Mouse (Mus musculus) midbrain, postnatal 0 days (tissue): ENCODE data around the gene Cox15. TPM values are rescaled to one million over a fixed set of nuclear protein-coding genes. Genes with fewer than 3 reads are reported as not detected.

Experiments
- ATAC-seq: fragments of 200-750 bp; cut with Nextera tagmentation; 2 replicates; pipeline ENCODE4 v1.8.0; 2017; ENCODE audit warnings: moderate number of reproducible peaks, mild to moderate bottlenecking, moderate TSS enrichment, moderate library complexity; ENCODE audit not compliant: low FRiP score
- DNase-seq: peaks from one replicate; pipeline ENCODE4 v3.0.0-alpha.2; 2015; ENCODE audit warnings: low spot score
- H3K27ac ChIP-seq: fragments of 300-500 bp; sonication (generic); 2 replicates; pipeline ENCODE4 v1.5.1; 2014; ENCODE audit warnings: low read depth, mild to moderate bottlenecking, low read length, mixed read lengths
- H3K27me3 ChIP-seq: fragments of 300-500 bp; sonication (generic); 2 replicates; pipeline ENCODE4 v1.6.1; 2014; ENCODE audit warnings: low read length, control low read depth, mixed read lengths; ENCODE audit not compliant: insufficient read depth
- H3K36me3 ChIP-seq: fragments of 300-500 bp; sonication (generic); 2 replicates; pipeline ENCODE4 v1.6.1; 2014; ENCODE audit warnings: low read length, control low read depth, mixed read lengths; ENCODE audit not compliant: insufficient read depth
- H3K4me1 ChIP-seq: fragments of 300-500 bp; sonication (generic); 2 replicates; pipeline ENCODE4 v1.6.1; 2014; ENCODE audit warnings: mild to moderate bottlenecking, control low read depth, antibody characterized with exemption, low read length, mixed read lengths; ENCODE audit not compliant: insufficient read depth
- H3K4me2 ChIP-seq: fragments of 300-500 bp; sonication (generic); 2 replicates; pipeline ENCODE4 v1.6.1; 2014; ENCODE audit warnings: low read depth, mild to moderate bottlenecking, low read length, mixed read lengths; ENCODE audit not compliant: poor library complexity, severe bottlenecking
- H3K4me3 ChIP-seq: fragments of 300-500 bp; sonication (generic); 2 replicates; pipeline ENCODE4 v1.5.1; 2014; ENCODE audit warnings: low read depth, mild to moderate bottlenecking, low read length, moderate library complexity
- H3K9ac ChIP-seq: fragments of 300-500 bp; sonication (generic); replicated peaks from 2 replicates; pipeline ENCODE4 v1.6.1; 2014; ENCODE audit warnings: mild to moderate bottlenecking, low read length, moderate library complexity, mixed read lengths; ENCODE audit not compliant: poor library complexity, severe bottlenecking
- H3K9me3 ChIP-seq: fragments of 300-500 bp; sonication (generic); 2 replicates; pipeline ENCODE4 v1.6.1; 2016; ENCODE audit warnings: low read length, control low read depth
- CTCF ChIP-seq: IDR thresholded peaks from 2 replicates; pipeline ENCODE4 v1.5.1; 2016; ENCODE audit warnings: antibody characterized with exemption, mild to moderate bottlenecking
- WGBS: fragments of 180-500 bp; shearing (Covaris S2); extraction: QIAGEN DNeasy Blood & Tissue Kit; methylation state at CpG from one replicate; pipeline ENCODE4 v1.1.7; 2014; 5-methylcytosine and 5-hydroxymethylcytosine counted together
- polyA plus RNA-seq: library from polyadenylated mRNA; unstranded; fragments of >200 nt; fragmentation: Nextera tagmentation; extraction: Ambion mirVana; gene quantifications from 2 replicates; pipeline ENCODE4 v1.2.1, GENCODE M21; 2015
- total RNA-seq: library from RNA; depleted of rRNA; stranded (reverse); fragments of >200 nt; gene quantifications from 2 replicates; pipeline ENCODE4 v1.2.3, GENCODE M21; 2014; rRNA removed

Gene Cox15
- total and polyA plus RNA-seq, 2 experiments from 2014 or later: 9.4 to 32.7 TPM

DNA sequence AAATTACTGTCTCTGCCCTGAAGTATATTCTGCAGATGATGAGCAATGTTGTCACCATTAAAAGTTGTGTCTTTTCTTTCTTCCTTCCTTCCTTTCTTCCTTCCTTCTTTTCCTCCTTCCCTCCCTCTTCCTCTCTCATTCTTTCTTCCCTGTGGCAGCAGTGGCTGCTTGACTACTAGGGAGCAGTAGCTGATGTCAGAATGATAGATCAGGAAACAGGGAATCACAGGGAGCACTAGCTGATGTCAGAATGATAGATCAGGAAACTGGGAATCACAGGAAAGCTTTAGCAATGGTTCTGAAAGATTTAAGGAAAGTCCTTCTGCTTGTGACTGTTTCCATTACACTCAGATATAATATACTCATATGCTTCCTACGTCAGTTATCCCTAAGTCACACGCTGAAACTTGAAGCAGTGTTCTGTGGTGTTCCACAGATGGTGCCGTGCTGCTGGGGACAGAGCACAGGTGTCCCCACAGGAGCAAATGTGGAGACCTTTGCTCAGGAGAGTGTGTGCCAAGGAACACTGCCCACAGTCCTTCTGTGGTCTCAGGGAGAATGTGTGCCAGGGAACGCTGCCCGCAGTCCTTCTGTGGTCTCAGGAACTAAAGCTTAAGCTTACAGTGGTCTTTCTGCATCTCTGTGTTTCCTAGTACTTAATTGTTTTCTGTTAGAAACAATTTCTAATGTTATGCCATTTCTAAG is 55.0 kb downstream of the Cox15 start:
- TF ChIP-seq CTCF: no peak
- Histone ChIP-seq H3K4me2 (no peak overlapping the region), H3K36me3 (peaks cover 16% of the 10 kb centered on the region; the same call in 1 of the 2 replicates), H3K4me3 (no peak overlapping the region), H3K9ac (no peak overlapping the region), H3K9me3 (no peaks in the 10 kb centered on the region), H3K27me3 (no peaks in the 10 kb centered on the region), H3K4me1 (no peaks in the 10 kb centered on the region), H3K27ac (no peak overlapping the region)
- DNase-seq (no peak), ATAC-seq (no peak)
- 90% methylated on average over 5 of the region's 5 CpGs for WGBS

DNA sequence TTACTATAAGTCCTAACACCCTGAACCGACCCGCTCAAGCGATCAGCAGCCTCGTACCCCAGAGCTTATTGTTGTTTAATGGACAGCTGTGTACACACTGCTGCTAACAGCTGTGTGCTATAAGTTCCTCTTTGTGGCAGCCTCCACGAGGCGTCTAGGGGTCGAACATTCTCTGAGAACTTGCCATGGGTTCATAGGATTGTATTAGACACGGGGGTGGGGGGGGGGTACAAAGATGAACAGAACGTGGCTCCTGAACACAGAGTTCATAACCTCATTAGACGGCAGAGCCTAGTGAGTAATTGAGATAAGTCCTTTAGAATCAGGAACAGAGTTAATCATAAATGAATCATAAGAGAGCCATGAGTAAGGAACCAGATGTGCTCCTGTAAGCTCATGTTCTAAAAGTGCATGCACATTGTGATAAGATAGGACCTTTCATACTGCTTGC is 57.3 kb downstream of the Cox15 start:
- Histone ChIP-seq H3K27ac (no peak overlapping the region), H3K4me1 (no peaks in the 10 kb centered on the region; the same call in 1 of the 2 replicates), H3K9ac (no peak overlapping the region), H3K9me3 (no peaks in the 10 kb centered on the region), H3K4me2 (no peak overlapping the region), H3K27me3 (no peaks in the 10 kb centered on the region), H3K36me3 (peaks cover 12% of the 10 kb centered on the region; the same call in 1 of the 2 replicates), H3K4me3 (no peak overlapping the region)
- TF ChIP-seq CTCF: no peak
- WGBS: 53% methylated on average over 10 of the region's 10 CpGs
- no peak for DNase-seq
- no peak for ATAC-seq

DNA sequence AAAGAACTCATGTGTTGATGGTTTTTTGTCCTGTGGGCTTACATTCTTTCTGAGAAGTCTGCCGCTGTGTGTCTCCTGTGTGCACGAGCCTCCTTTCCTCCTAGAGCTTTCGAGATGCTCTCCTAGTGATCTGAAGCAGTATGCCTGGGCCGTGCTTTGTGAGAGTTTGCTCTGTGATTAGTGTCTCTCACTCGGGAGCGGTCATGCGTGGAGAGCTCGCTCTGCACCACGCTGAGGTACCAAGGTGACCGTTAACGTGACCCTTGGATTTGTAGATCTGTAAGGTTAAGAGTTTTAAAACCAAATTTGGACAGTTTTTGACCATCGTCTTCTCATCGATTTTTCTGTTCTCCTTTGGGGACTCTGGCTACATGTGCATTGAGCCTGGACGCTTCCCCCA is 60.0 kb downstream of the Cox15 start:
- peaks cover 4% of the 10 kb centered on the region; the same call in 1 of the 2 replicates for H3K36me3 ChIP-seq
- H3K27ac ChIP-seq: no peak overlapping the region
- H3K4me1 ChIP-seq: no peaks in the 10 kb centered on the region; the same call in 1 of the 2 replicates
- WGBS: 47% methylated on average over 14 of the region's 14 CpGs
- H3K9ac ChIP-seq: no peak overlapping the region
- no peaks in the 10 kb centered on the region for H3K27me3 ChIP-seq
- DNase-seq: no peak
- ATAC-seq: no peak
- H3K9me3 ChIP-seq: no peaks in the 10 kb centered on the region
- no peak for TF ChIP-seq CTCF
- H3K4me2 ChIP-seq: no peak overlapping the region
- H3K4me3 ChIP-seq: 0 out of 2 replicates have a peak overlapping the region, but pooled peaks have one; percentile 13

DNA sequence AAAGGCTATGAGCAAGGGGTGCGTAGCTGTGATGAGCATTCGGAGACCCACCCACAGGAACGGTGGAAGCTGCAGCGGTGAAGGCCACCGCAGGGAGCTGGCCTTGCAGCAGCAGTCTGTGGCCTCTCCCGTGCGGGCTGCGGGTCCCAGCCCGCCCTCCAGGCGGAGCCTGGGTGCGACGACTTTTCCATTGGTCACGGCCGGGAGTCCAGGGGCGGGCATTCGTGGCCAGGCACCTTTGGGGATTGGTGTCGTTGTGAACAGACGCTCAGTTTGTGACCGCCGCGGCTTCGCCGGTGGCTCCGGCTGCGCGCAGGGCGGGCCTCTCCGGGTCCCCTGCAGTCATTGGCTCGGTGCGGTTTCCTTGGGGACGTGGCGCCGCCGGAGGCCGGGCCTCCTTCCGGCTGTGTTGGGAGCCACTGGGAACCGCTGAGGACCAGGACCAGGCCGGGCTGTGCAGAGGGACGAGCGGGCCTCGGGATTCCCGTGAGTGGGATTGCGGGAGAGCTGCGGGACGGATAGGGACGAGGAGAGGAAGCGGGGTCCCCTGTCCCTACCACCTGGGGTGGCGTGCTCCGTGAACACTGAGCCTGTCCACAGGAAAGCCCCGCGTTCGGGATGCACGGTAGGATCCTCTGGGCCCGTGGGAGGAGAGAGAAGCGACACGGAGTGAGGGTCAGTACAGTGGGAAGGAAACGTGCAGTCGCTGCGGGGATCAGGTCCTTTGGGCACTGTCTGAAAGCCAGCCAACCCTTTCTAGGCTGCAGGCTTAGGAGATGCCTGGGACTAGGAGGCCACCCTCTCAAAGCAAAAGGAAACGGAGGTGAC is 63.2 kb downstream of the Cox15 start, which contains the start of gene Entpd7:
Gene Entpd7, plus strand, starts transcription at position 254 of the 828 bp plus-strand sequence.
- DNase-seq: peak; percentile 96
- H3K9ac ChIP-seq: peak within 1 kb of the TSS; percentile 95
- H3K27me3 ChIP-seq: no peaks in the 10 kb centered on the region
- WGBS: under 1% methylated on average over 55 of the region's 60 CpGs
- H3K4me1 ChIP-seq: no peaks in the 10 kb centered on the region; the same call in 1 of the 2 replicates
- H3K9me3 ChIP-seq: no peaks in the 10 kb centered on the region
- peak within 1 kb of the TSS; percentile 90 for H3K4me3 ChIP-seq
- H3K36me3 ChIP-seq: peaks cover 4% of the 10 kb centered on the region; the same call in 1 of the 2 replicates
- ATAC-seq: peak; percentile 97
- TF ChIP-seq CTCF: peak; percentile 69
- peak within 1 kb of the TSS; percentile 81 for H3K27ac ChIP-seq
- H3K4me2 ChIP-seq: peak within 1 kb of the TSS; percentile 91

Other genes with a start within 250 kb of the Cox15 start
- 89.8 and 103 TPM in 2 replicates for gene Got1, start 228.4 kb downstream of the Cox15 start, total RNA-seq
- gene Got1, start 228.4 kb downstream of the Cox15 start, polyA plus RNA-seq: 121 and 129 TPM in 2 replicates
- gene Nkx2-3, start 140.7 kb downstream of the Cox15 start, total RNA-seq: 0.05 TPM in 1 of 2 replicates, not detected in the other
- gene Nkx2-3, start 140.7 kb downstream of the Cox15 start, polyA plus RNA-seq: 0.12 TPM in 1 of 2 replicates, not detected in the other
- gene Slc25a28, start 78.1 kb downstream of the Cox15 start, total RNA-seq: 43.8 and 48.3 TPM in 2 replicates
- gene Slc25a28, start 78.1 kb downstream of the Cox15 start, polyA plus RNA-seq: 15.2 and 15.5 TPM in 2 replicates
- gene Entpd7, start 63.3 kb downstream of the Cox15 start, total RNA-seq: 6.9 and 10.0 TPM in 2 replicates
- 7.1 and 8.2 TPM in 2 replicates for gene Entpd7, start 63.3 kb downstream of the Cox15 start, polyA plus RNA-seq
- 2.7 and 5.2 TPM in 2 replicates for gene Cutc, start within 50 bp of the Cox15 start, total RNA-seq
- 7.8 and 8.0 TPM in 2 replicates for gene Cutc, start within 50 bp of the Cox15 start, polyA plus RNA-seq
- 0.09 and 0.22 TPM in 2 replicates for gene Abcc2, start 29.2 kb upstream of the Cox15 start, total RNA-seq
- 0.07 and 0.11 TPM in 2 replicates for gene Abcc2, start 29.2 kb upstream of the Cox15 start, polyA plus RNA-seq
- gene Dnmbp, start 187.2 kb upstream of the Cox15 start, total RNA-seq: 11.7 and 15.7 TPM in 2 replicates
- 5.6 and 5.9 TPM in 2 replicates for gene Dnmbp, start 187.2 kb upstream of the Cox15 start, polyA plus RNA-seq
- gene Cpn1, start 233.6 kb upstream of the Cox15 start, total RNA-seq: 0.27 TPM in 1 of 2 replicates, not detected in the other
- 0.38 and 0.48 TPM in 2 replicates for gene Cpn1, start 233.6 kb upstream of the Cox15 start, polyA plus RNA-seq